In genomic region chr15:77581681-77582080, GRCm38 (mm10) we compare ENCODE assay signal across 1 mouse cellular context.
TF ChIP-seq lines count a peak whose summit lies in the region.

No protein-coding gene starts in this region.

TF ChIP-seq in MEL, 35 proteins besides CTCF, POLR2A, EP300 and RAD21 (continued from another document):
- TF ChIP-seq NRF1 (IDR thresholded peaks at IDR 0.05; ENCODE audit: insufficient read depth, low read depth, low read length, poor library complexity, severe bottlenecking) (no peak), ZMIZ1 (IDR thresholded peaks at IDR 0.05; ENCODE audit: low read depth, low read length) (no peak), TCF12 (IDR thresholded peaks at IDR 0.05; ENCODE audit: low read depth, low read length) (no peak), RCOR1 (IDR thresholded peaks at IDR 0.05; ENCODE audit: low read depth, low read length) (no peak), E2F4 (IDR thresholded peaks at IDR 0.05; ENCODE audit: borderline replicate concordance, low read depth, low read length) (no peak)
TF ChIP-seq in MEL: peak in this region for 0.
